Mouse (Mus musculus): ENCODE results near the gene Psmg3. TPM values are rescaled to one million over a fixed set of nuclear protein-coding genes. Genes with fewer than 3 reads are reported as not detected.

Psmg3 gene
- polyA plus RNA-seq (2015; fragmentation: Nextera tagmentation; extraction: Ambion mirVana) = 70.7 and 73.0 TPM in 2 replicates

DNA sequence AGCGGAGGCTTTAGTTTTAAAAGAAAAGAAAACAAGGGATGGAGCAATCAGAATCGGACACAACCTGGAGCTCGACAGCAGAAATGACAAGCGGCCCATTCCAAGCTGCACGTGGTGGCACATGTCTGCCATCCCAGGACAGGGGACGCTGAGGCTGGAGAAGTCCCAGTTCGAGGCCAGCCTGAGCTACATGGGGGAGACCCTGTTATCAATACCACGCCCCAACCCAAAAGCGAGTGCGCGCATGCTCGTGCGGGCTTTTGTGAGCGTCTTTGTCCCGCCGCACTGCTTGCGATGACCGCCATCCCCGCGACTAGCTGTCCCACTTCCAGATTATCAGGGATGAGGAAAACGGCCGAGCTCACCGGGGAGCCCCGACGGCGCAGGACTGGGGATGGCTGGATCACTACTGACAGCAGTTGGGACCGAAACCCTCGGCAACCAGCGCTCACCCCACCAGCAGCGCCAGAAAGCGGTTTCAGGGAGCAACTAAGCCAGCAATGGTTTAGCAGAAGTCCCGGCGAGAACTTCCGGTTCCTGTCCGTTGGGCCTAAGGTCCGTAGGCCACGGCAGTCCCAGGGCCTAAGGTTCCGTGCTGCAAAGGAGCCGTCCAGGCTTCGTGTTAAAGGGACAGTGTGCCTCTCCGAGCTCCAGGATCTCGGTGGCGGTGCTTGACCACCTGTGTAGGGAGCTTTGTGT is at the start of gene Psmg3, which contains the start of gene Gm26938:
Gene Psmg3 (minus strand): TSS at position 529 of the 699 bp plus-strand sequence.
Gene Gm26938 (minus strand): TSS at position 51 of the 699 bp plus-strand sequence.
- Histone ChIP-seq H3K36me3 (ENCODE audit: control insufficient read depth, insufficient read depth, low read length) (peaks cover 22% of the 10 kb centered on the region; the same call in 1 of the 2 replicates), H3K4me2 (ENCODE audit: low read length) (peak within 1 kb of the TSS; percentile 98), H3K9me3 (ENCODE audit: control insufficient read depth, low read length) (peaks cover 2% of the 10 kb centered on the region; the same call in 1 of the 2 replicates), H3K27ac (ENCODE audit: low read depth, low read length) (peak within 1 kb of the TSS; percentile 77), H3K27me3 (replicated peaks; ENCODE audit: control insufficient read depth, insufficient read depth, low read length) (no peaks in the 10 kb centered on the region; the same call in 1 of the 2 replicates), H3K4me1 (ENCODE audit: control insufficient read depth, insufficient read depth, low read depth, low read length) (peaks cover 16% of the 10 kb centered on the region), H3K4me3 (ENCODE audit: low read length) (peak within 1 kb of the TSS; percentile 95), H3K9ac (ENCODE audit: low read depth, low read length) (peak within 1 kb of the TSS; percentile 93)
- WGBS = under 1% methylated on average over 43 of the region's 43 CpGs
- ATAC-seq = peak; percentile 88

DNA sequence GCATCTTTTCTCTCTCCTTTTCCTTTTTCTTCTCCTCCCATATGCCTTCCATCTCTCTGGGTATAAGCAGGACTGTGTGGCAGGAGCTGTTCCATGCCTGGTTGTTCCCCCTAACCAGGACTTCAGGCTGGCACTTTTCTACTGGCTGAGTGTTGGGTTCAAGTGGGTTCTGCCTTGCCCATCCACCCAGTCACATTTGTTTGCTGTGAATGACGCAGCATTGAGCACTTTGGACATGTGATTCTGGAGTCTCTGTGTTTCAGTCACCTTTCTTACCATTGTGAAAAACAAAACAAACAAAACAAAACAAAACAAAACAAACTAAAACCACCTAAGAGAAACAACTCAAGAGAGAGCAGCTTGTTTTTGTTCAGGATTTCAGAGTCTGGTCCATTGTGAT is 44.8 kb upstream of the Psmg3 start:
- Histone ChIP-seq H3K4me3 (ENCODE audit: low read length) (no peak overlapping the region), H3K4me2 (ENCODE audit: low read length) (no peak overlapping the region), H3K27me3 (replicated peaks; ENCODE audit: control insufficient read depth, insufficient read depth, low read length) (no peaks in the 10 kb centered on the region), H3K9me3 (ENCODE audit: control insufficient read depth, low read length) (no peaks in the 10 kb centered on the region), H3K9ac (ENCODE audit: low read depth, low read length) (no peak overlapping the region), H3K36me3 (ENCODE audit: control insufficient read depth, insufficient read depth, low read length) (no peaks in the 10 kb centered on the region), H3K4me1 (ENCODE audit: control insufficient read depth, insufficient read depth, low read depth, low read length) (no peaks in the 10 kb centered on the region), H3K27ac (ENCODE audit: low read depth, low read length) (no peak overlapping the region)
- no peak for ATAC-seq
- 88% methylated on average over 1 of the region's 1 CpGs for WGBS

DNA sequence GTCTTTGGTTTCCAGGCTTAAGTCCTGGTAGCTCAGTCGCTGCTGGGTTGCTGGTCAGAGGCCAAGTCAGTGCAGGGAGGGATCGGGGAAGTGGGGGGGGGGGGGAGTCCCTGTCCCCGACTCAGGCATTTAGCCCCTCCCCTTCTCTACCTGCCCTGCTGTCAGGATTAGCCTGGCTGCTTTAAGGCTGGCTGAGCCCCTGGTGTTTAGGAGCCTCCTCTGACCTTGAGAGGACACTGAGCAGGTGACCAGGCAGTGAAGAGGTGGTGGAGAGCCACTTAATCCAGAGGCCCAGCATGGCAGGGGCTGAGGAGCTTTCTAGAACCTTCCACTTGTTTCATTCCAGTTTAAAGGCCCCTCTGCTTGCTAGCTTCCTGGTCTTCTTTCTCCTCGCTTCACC is 44.2 kb upstream of the Psmg3 start:
- H3K36me3 ChIP-seq (ENCODE audit: control insufficient read depth, insufficient read depth, low read length) = no peaks in the 10 kb centered on the region
- H3K9me3 ChIP-seq (ENCODE audit: control insufficient read depth, low read length) = no peaks in the 10 kb centered on the region
- H3K9ac ChIP-seq (ENCODE audit: low read depth, low read length) = no peak overlapping the region
- H3K27me3 ChIP-seq (replicated peaks; ENCODE audit: control insufficient read depth, insufficient read depth, low read length) = no peaks in the 10 kb centered on the region
- H3K4me3 ChIP-seq (ENCODE audit: low read length) = no peak overlapping the region
- H3K4me1 ChIP-seq (ENCODE audit: control insufficient read depth, insufficient read depth, low read depth, low read length) = no peaks in the 10 kb centered on the region
- ATAC-seq = no peak
- no peak overlapping the region for H3K4me2 ChIP-seq (ENCODE audit: low read length)
- H3K27ac ChIP-seq (ENCODE audit: low read depth, low read length) = no peak overlapping the region
- 15% methylated on average over 4 of the region's 4 CpGs for WGBS

DNA sequence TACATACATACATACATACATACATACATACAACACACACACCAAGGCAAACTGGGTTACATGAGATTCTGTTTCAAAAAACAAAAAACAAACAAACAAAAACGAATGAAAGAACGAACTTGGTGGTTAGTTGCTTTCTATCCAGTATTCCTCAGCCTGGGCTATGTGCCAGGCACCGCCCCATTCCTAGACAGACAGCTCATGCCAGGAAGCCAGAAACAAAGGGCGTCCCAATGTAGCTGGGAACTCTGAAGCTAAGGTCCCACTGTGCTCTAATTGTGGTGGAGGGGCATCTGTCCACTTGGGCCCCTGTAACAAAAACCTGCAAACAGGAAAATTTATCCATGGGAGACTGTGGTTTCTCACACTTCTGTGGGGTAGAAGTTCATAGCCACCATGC is 36.1 kb upstream of the Psmg3 start:
- H3K27ac ChIP-seq (ENCODE audit: low read depth, low read length) = no peak overlapping the region
- H3K27me3 ChIP-seq (replicated peaks; ENCODE audit: control insufficient read depth, insufficient read depth, low read length) = no peaks in the 10 kb centered on the region
- no peaks in the 10 kb centered on the region for H3K36me3 ChIP-seq (ENCODE audit: control insufficient read depth, insufficient read depth, low read length)
- peaks cover 3% of the 10 kb centered on the region; the same call in 1 of the 2 replicates for H3K9me3 ChIP-seq (ENCODE audit: control insufficient read depth, low read length)
- no peak overlapping the region for H3K4me3 ChIP-seq (ENCODE audit: low read length)
- peak; percentile 61; the same call in 1 of the 2 replicates for ATAC-seq
- H3K4me2 ChIP-seq (ENCODE audit: low read length) = no peak overlapping the region
- WGBS = 35% methylated on average over 4 of the region's 4 CpGs
- no peak overlapping the region for H3K9ac ChIP-seq (ENCODE audit: low read depth, low read length)
- peaks cover 7% of the 10 kb centered on the region for H3K4me1 ChIP-seq (ENCODE audit: control insufficient read depth, insufficient read depth, low read depth, low read length)

DNA sequence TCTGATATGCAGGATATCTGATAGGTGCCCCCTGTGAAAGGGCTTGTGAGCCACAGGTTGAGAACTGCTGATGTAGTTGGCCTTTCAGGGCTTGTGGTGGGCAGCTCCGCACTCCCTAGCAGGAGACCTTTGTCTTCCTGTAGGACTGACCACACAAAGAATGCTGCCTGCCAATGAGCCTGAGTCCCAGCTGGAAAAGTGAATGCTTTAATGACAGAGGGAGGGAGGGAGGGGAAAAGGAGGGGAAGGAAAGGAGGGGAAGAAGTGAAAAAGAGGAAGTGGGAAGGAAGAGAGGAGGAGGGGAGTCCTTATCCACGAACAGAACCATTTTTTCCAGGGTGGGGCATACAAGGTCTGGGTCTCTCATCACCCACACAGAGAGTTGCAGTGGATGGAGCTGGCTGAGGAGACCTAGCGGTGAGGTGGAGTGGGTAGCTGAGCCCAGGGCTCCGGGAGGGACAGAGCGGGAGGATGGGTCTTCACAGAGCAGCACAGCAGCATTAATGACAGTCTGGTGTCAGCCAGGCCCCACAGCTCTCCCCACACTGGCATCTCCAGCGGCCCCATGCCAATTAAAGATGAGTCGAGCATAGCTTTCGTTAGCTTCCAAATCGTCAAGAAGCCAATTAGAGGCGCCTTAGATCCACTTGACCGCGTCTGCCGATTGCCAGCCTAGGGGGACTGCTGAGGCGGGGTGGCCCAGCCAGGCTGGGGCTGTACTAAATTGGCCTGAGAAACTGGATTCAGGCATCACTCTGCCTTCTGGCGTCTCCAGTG is 33.8 kb upstream of the Psmg3 start:
- Histone ChIP-seq H3K36me3 (ENCODE audit: control insufficient read depth, insufficient read depth, low read length) (no peaks in the 10 kb centered on the region), H3K9ac (ENCODE audit: low read depth, low read length) (peak overlapping the region; percentile 27), H3K4me2 (ENCODE audit: low read length) (peak overlapping the region; percentile 18), H3K27me3 (replicated peaks; ENCODE audit: control insufficient read depth, insufficient read depth, low read length) (no peaks in the 10 kb centered on the region), H3K4me1 (ENCODE audit: control insufficient read depth, insufficient read depth, low read depth, low read length) (peaks cover 7% of the 10 kb centered on the region), H3K27ac (ENCODE audit: low read depth, low read length) (no peak overlapping the region), H3K4me3 (ENCODE audit: low read length) (no peak overlapping the region), H3K9me3 (ENCODE audit: control insufficient read depth, low read length) (peaks cover 3% of the 10 kb centered on the region; the same call in 1 of the 2 replicates)
- 19% methylated on average over 15 of the region's 15 CpGs for WGBS
- peak; percentile 61 for ATAC-seq

DNA sequence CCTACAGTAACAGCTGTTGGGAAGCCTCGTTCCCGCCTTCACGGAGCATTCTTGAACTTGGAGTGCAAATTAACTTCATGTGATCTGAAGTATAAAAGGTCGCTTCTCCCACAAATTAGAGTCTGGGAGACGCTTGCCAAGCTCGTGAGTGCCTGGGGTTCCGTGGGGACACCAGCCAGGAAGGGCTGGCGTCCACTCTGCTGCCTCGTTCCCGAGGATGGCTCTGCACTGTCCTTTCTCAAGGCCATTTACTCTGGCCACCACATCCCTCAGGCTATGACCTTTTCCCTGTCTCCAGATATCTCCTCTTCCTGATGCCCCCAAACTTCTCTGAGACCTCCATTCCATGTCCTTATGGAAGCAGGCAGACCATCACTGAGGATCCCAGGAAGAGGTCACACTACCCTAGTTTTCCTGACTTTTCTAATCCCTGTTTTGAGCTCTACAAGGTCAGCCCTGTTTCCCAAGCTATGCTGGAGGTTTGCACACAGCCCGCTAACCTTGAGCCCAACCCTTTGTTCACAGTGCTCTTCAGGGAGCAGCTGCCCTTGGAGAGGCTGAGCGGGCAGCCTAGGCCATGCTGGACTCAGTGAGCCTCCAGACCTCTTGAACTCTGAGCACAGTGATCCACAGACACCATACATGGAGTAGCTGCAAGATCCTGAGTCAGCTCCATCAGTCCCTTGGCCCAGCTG is 23.1 kb upstream of the Psmg3 start:
- no peak for ATAC-seq
- no peak overlapping the region for H3K4me2 ChIP-seq (ENCODE audit: low read length)
- no peak overlapping the region for H3K9ac ChIP-seq (ENCODE audit: low read depth, low read length)
- no peak overlapping the region for H3K27ac ChIP-seq (ENCODE audit: low read depth, low read length)
- H3K27me3 ChIP-seq (replicated peaks; ENCODE audit: control insufficient read depth, insufficient read depth, low read length) = no peaks in the 10 kb centered on the region
- WGBS = 58% methylated on average over 12 of the region's 12 CpGs
- no peak overlapping the region for H3K4me3 ChIP-seq (ENCODE audit: low read length)
- no peaks in the 10 kb centered on the region for H3K36me3 ChIP-seq (ENCODE audit: control insufficient read depth, insufficient read depth, low read length)
- H3K9me3 ChIP-seq (ENCODE audit: control insufficient read depth, low read length) = 0 out of 2 replicates have a peak, but pooled peaks cover 2% of the 10 kb centered on the region
- H3K4me1 ChIP-seq (ENCODE audit: control insufficient read depth, insufficient read depth, low read depth, low read length) = peaks cover 5% of the 10 kb centered on the region; the same call in 1 of the 2 replicates

DNA sequence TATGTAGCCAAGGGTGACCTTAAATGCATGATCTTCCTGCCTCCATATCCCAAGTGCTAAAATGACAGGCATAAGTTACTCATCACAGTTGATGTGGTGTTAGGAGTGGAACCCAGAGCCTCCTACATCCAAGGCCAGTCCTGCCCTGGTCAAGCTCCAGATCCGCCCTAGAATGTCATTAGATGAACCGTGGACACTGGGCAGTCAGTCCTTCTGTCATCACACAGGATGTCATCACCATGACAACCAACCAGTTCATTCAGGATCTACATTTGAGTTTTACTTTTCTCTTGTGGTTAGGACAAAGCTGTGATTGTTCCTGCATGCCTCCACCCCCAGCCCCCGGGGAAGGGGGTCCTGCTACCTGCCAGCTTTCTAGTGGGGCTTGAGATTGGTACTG is 12.5 kb upstream of the Psmg3 start:
- Histone ChIP-seq H3K4me3 (ENCODE audit: low read length) (no peak overlapping the region), H3K4me1 (ENCODE audit: control insufficient read depth, insufficient read depth, low read depth, low read length) (no peaks in the 10 kb centered on the region), H3K9me3 (ENCODE audit: control insufficient read depth, low read length) (no peaks in the 10 kb centered on the region), H3K27me3 (replicated peaks; ENCODE audit: control insufficient read depth, insufficient read depth, low read length) (no peaks in the 10 kb centered on the region), H3K36me3 (ENCODE audit: control insufficient read depth, insufficient read depth, low read length) (no peaks in the 10 kb centered on the region), H3K27ac (ENCODE audit: low read depth, low read length) (no peak overlapping the region), H3K9ac (ENCODE audit: low read depth, low read length) (no peak overlapping the region), H3K4me2 (ENCODE audit: low read length) (no peak overlapping the region)
- ATAC-seq = no peak
- WGBS = 21% methylated on average over 3 of the region's 3 CpGs

DNA sequence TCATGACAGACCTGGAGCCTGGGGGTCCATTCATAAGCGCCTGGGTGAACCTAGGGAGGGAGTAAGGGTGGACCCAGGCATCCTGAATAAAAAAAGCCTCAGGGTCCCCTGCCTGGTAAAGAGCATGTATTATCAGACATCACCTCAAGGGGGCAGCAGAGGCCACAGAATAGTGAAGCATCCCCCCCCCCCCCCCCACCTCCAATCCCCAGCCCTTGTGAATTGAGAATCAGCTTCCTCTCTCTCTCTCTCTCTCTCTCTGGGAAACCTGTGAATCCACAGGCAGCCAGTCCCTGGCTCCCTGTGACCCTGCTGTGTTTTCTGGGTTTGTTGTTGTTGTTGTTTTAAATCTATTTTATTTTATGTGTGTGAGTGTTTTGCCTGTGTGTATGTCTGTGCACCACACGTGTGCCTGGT is 11.8 kb upstream of the Psmg3 start:
- ATAC-seq = peak; percentile 64; the same call in 1 of the 2 replicates
- 14% methylated on average over 2 of the region's 2 CpGs for WGBS
- H3K27ac ChIP-seq (ENCODE audit: low read depth, low read length) = no peak overlapping the region

More for the DNA sequence above, 11.8 kb upstream of the Psmg3 start:
- Histone ChIP-seq H3K9me3 (ENCODE audit: control insufficient read depth, low read length) (no peaks in the 10 kb centered on the region), H3K4me3 (ENCODE audit: low read length) (no peak overlapping the region), H3K27me3 (replicated peaks; ENCODE audit: control insufficient read depth, insufficient read depth, low read length) (no peaks in the 10 kb centered on the region), H3K4me1 (ENCODE audit: control insufficient read depth, insufficient read depth, low read depth, low read length) (no peaks in the 10 kb centered on the region), H3K36me3 (ENCODE audit: control insufficient read depth, insufficient read depth, low read length) (no peaks in the 10 kb centered on the region), H3K9ac (ENCODE audit: low read depth, low read length) (no peak overlapping the region), H3K4me2 (ENCODE audit: low read length) (no peak overlapping the region)

All from hindbrain, embryonic 16.5 days (tissue).